Comparison of ENCODE assay signal across 10 mouse cellular contexts in genomic region chr2:29100822-29101534, GRCm38 (mm10). TPM values are rescaled to one million over a fixed set of nuclear protein-coding genes. Genes with fewer than 3 reads are reported as not detected.
DNase-seq lines count a peak whose midpoint lies in the region; ATAC-seq and TF ChIP-seq lines count a peak whose summit lies in the region.
"Had no signal": no experiment of that assay in that cellular context is flagged by ENCODE, and none has a peak within 500 bp of the region (broad histone marks: within the 10 kb centered on the region; RNA-seq: fewer than 3 reads in every experiment).

No protein-coding gene starts in this region.

- H3K4me1 ChIP-seq in heart, embryonic 11.5 days (ENCODE audit: control insufficient read depth, insufficient read depth, low read length) = no peaks in the 10 kb centered on the region
- H3K4me1 ChIP-seq in E14TG2a.4 (replicated peaks; ENCODE audit: low read depth, low read length) = peaks cover 50% of the 10 kb centered on the region
- H3K4me1 ChIP-seq in erythroblast, embryonic 14.5 days (ENCODE audit: control insufficient read depth) = no peaks in the 10 kb centered on the region
- H3K4me1 ChIP-seq in liver, postnatal 0 days (ENCODE audit: insufficient read depth) = no peaks in the 10 kb centered on the region
- H3K4me1 ChIP-seq in thymus, adult 2 months (replicated peaks; ENCODE audit: control insufficient read depth, insufficient read depth, low read length) = peaks cover 27% of the 10 kb centered on the region
- H3K4me1 ChIP-seq: hindbrain, embryonic 15.5 days had no signal

- no peak overlapping the region for H3K27ac ChIP-seq in heart, embryonic 11.5 days (ENCODE audit: low read depth, low read length)
- H3K27ac ChIP-seq in liver, postnatal 0 days (ENCODE audit: low read depth) = no peak overlapping the region
- H3K27ac ChIP-seq in thymus, adult 2 months (ENCODE audit: control insufficient read depth, insufficient read depth, low read length) = no peak overlapping the region
- H3K27ac ChIP-seq: hindbrain, embryonic 15.5 days had no signal

- no peaks in the 10 kb centered on the region for H3K27me3 ChIP-seq in heart, embryonic 11.5 days (ENCODE audit: control insufficient read depth, insufficient read depth, low read length)
- H3K27me3 ChIP-seq in E14TG2a.4 (ENCODE audit: insufficient read depth, low read length) = no peaks in the 10 kb centered on the region
- H3K27me3 ChIP-seq in erythroblast, embryonic 14.5 days (ENCODE audit: control insufficient read depth) = no peaks in the 10 kb centered on the region
- H3K27me3 ChIP-seq in liver, postnatal 0 days (ENCODE audit: insufficient read depth, low read length) = no peaks in the 10 kb centered on the region
- H3K27me3 ChIP-seq in thymus, adult 2 months (ENCODE audit: control insufficient read depth, insufficient read depth, low read length) = no peaks in the 10 kb centered on the region
- H3K27me3 ChIP-seq: hindbrain, embryonic 15.5 days had no signal

- TF ChIP-seq CTCF in E14TG2a.4 (conservative IDR thresholded peaks at IDR 0.05; ENCODE audit: low read length) = no peak
- TF ChIP-seq CTCF in liver, postnatal 0 days (IDR thresholded peaks at IDR 0.05; ENCODE audit: low read depth) = no peak
- no peak for TF ChIP-seq CTCF in thymus, adult 2 months (IDR thresholded peaks at IDR 0.05; ENCODE audit: borderline replicate concordance, control insufficient read depth, extremely low read depth, insufficient read depth, low read length, poor library complexity)

- intact Hi-C loops in heart, postnatal 10 days (cut with DNase I) = no loop called here
- intact Hi-C loops in left cerebral cortex, postnatal 36 days (cut with DNase I) = no loop called here

- H3K9me3 ChIP-seq in heart, embryonic 11.5 days (replicated peaks; ENCODE audit: control insufficient read depth, low read length) = no peaks in the 10 kb centered on the region
- H3K9me3 ChIP-seq in E14TG2a.4 (ENCODE audit: low read length) = peaks cover 26% of the 10 kb centered on the region
- no peaks in the 10 kb centered on the region for H3K9me3 ChIP-seq in erythroblast, embryonic 14.5 days (ENCODE audit: control insufficient read depth, low read length)
- no peaks in the 10 kb centered on the region for H3K9me3 ChIP-seq in liver, postnatal 0 days (ENCODE audit: low read length)
- H3K9me3 ChIP-seq: hindbrain, embryonic 15.5 days had no signal

- no peaks in the 10 kb centered on the region for H3K36me3 ChIP-seq in heart, embryonic 11.5 days (ENCODE audit: control insufficient read depth, insufficient read depth, low read length)
- H3K36me3 ChIP-seq in E14TG2a.4 (ENCODE audit: insufficient read depth, low read length) = no peaks in the 10 kb centered on the region
- H3K36me3 ChIP-seq in erythroblast, embryonic 14.5 days (ENCODE audit: control insufficient read depth) = no peaks in the 10 kb centered on the region
- no peaks in the 10 kb centered on the region for H3K36me3 ChIP-seq in liver, postnatal 0 days (replicated peaks; ENCODE audit: insufficient read depth, low read length)
- no peaks in the 10 kb centered on the region for H3K36me3 ChIP-seq in thymus, adult 2 months (ENCODE audit: control insufficient read depth, insufficient read depth, low read length)
- H3K36me3 ChIP-seq: hindbrain, embryonic 15.5 days had no signal

- H3K4me3 ChIP-seq in heart, embryonic 11.5 days (ENCODE audit: low read depth, low read length) = no peak overlapping the region
- peak overlapping the region; percentile 82 for H3K4me3 ChIP-seq in E14TG2a.4 (replicated peaks; ENCODE audit: low read length)
- peak overlapping the region; percentile 30 for H3K4me3 ChIP-seq in erythroblast, embryonic 14.5 days (replicated peaks)
- peak overlapping the region; percentile 27 for H3K4me3 ChIP-seq in liver, postnatal 0 days (ENCODE audit: low read depth, low read length)
- no peak overlapping the region for H3K4me3 ChIP-seq in thymus, adult 2 months (ENCODE audit: control insufficient read depth, insufficient read depth, low read length)
- H3K4me3 ChIP-seq: hindbrain, embryonic 15.5 days had no signal

- no peak overlapping the region for H3K9ac ChIP-seq in heart, embryonic 11.5 days (ENCODE audit: low read depth, low read length)
- H3K9ac ChIP-seq in liver, postnatal 0 days (replicated peaks) = peak overlapping the region; percentile 44; the same call in 1 of the 2 replicates
- H3K9ac ChIP-seq: hindbrain, embryonic 15.5 days had no signal

- 66% methylated on average over 7 of the region's 7 CpGs for WGBS in heart, embryonic 11.5 days (ENCODE audit: insufficient replicate concordance)
- 49% methylated on average over 7 of the region's 7 CpGs for WGBS in liver, postnatal 0 days (ENCODE audit: insufficient replicate concordance)
- 32% methylated on average over 7 of the region's 7 CpGs for WGBS in thymus, adult 2 months

- no peak for TF ChIP-seq EP300 in liver, postnatal 0 days (IDR thresholded peaks at IDR 0.05; ENCODE audit: low read depth)

- no peak for ATAC-seq in heart, embryonic 11.5 days (replicated peaks; ENCODE audit: insufficient number of reproducible peaks, low FRiP score, low TSS enrichment)
- ATAC-seq in liver, postnatal 0 days = no peak

- no peak for TF ChIP-seq POLR2A in thymus, adult 2 months (IDR thresholded peaks at IDR 0.05; ENCODE audit: control insufficient read depth, extremely low read depth, insufficient read depth, low read length, poor library complexity)

- H3K4me2 ChIP-seq in heart, embryonic 11.5 days = peak overlapping the region; percentile 27
- H3K4me2 ChIP-seq in liver, postnatal 0 days (ENCODE audit: low read depth, low read length) = peak overlapping the region; percentile 65
- H3K4me2 ChIP-seq: hindbrain, embryonic 15.5 days had no signal

- DNase-seq in heart, postnatal 10 days = no peak
- no peak for DNase-seq in liver, postnatal 0 days
- no peak for DNase-seq in thymus, adult 2 months
- no peak for DNase-seq in left cerebral cortex, postnatal 36 days (ENCODE audit: low spot score in 2 of 2)
- no peak for DNase-seq in testis, postnatal 10 days (ENCODE audit: low spot score)
- DNase-seq: retina, postnatal 1 day had no signal

RNA-seq across cellular contexts. Expression of gene Setx, which starts 23.0 kb away (rescaled TPM):
- 7.3 and 12.8 TPM in 2 replicates for polyA plus RNA-seq in heart, embryonic 11.5 days (2014; fragmentation: Nextera tagmentation; extraction: Ambion mirVana)
- total RNA-seq in heart, postnatal 10 days (2021) = 10 to 100 TPM; 35.8 to 40.8 TPM
- polyA plus RNA-seq in erythroblast, embryonic 14.5 days (2012) = 0.08 and 0.10 TPM in 2 replicates
- polyA plus RNA-seq in liver, postnatal 0 days (2015; fragmentation: Nextera tagmentation; extraction: Ambion mirVana) = 2.6 and 3.3 TPM in 2 replicates
- polyA plus RNA-seq in thymus, adult 2 months (2012; rRNA removed) = 14.5 and 16.9 TPM in 2 replicates
- total RNA-seq in left cerebral cortex, postnatal 36 days (2021) = 10 to 100 TPM; 44.1 to 48.9 TPM

RNA-seq across cellular contexts. Expression of gene Ttf1, which starts 40.9 kb away (rescaled TPM):
- polyA plus RNA-seq in heart, embryonic 11.5 days (2014; fragmentation: Nextera tagmentation; extraction: Ambion mirVana) = 6.1 and 7.7 TPM in 2 replicates
- total RNA-seq in heart, postnatal 10 days (2021) = 1 to 10 TPM; 6.0 to 7.7 TPM
- 0.28 and 0.34 TPM in 2 replicates for polyA plus RNA-seq in erythroblast, embryonic 14.5 days (2012)
- polyA plus RNA-seq in liver, postnatal 0 days (2015; fragmentation: Nextera tagmentation; extraction: Ambion mirVana) = 3.0 and 3.1 TPM in 2 replicates
- polyA plus RNA-seq in thymus, adult 2 months (2012; rRNA removed) = 12.2 and 12.7 TPM in 2 replicates
- total RNA-seq in left cerebral cortex, postnatal 36 days (2021) = 10 to 100 TPM in 1 of 2 experiments, 1 to 10 TPM in 1; 8.8 to 12.0 TPM

RNA-seq across cellular contexts. Expression of gene Cfap77, which starts 46.1 kb away (rescaled TPM):
- polyA plus RNA-seq in heart, embryonic 11.5 days (2014; fragmentation: Nextera tagmentation; extraction: Ambion mirVana) = 0.23 and 0.31 TPM in 2 replicates
- total RNA-seq in heart, postnatal 10 days (2021) = not detected
- polyA plus RNA-seq in erythroblast, embryonic 14.5 days (2012) = not detected in 2 replicates
- polyA plus RNA-seq in liver, postnatal 0 days (2015; fragmentation: Nextera tagmentation; extraction: Ambion mirVana) = 0.06 TPM in 1 of 2 replicates, not detected in the other
- 0.38 and 0.48 TPM in 2 replicates for polyA plus RNA-seq in thymus, adult 2 months (2012; rRNA removed)
- under 1 TPM in 1 of 2 experiments, not detected in 1; 0.35 TPM for total RNA-seq in left cerebral cortex, postnatal 36 days (2021)

Comparison
In these comparisons a context has a peak if more than half of its experiments do, and no peak if none do; other contexts are left out.
1. H3K4me3 ChIP-seq: peak in E14TG2a.4 (single experiment), erythroblast, embryonic 14.5 days (single experiment) and liver, postnatal 0 days (single experiment); none in heart, embryonic 11.5 days (single experiment) and thymus, adult 2 months (single experiment).